Mouse (Mus musculus) erythroblast, embryonic 14.5 days (primary cell): ENCODE measurements around the gene Tex19.2.

ENCODE experiments used
- GATA1 ChIP-seq: IDR thresholded peaks from 2 replicates; pipeline ENCODE4 v1.6.1; 2012; ENCODE audit warnings: low read length, inconsistent platforms, mixed read lengths
- TAL1 ChIP-seq: IDR thresholded peaks from 3 replicates; pipeline ENCODE4 v1.6.1; 2012; ENCODE audit warnings: low read length, inconsistent platforms, mixed read lengths

DNA sequence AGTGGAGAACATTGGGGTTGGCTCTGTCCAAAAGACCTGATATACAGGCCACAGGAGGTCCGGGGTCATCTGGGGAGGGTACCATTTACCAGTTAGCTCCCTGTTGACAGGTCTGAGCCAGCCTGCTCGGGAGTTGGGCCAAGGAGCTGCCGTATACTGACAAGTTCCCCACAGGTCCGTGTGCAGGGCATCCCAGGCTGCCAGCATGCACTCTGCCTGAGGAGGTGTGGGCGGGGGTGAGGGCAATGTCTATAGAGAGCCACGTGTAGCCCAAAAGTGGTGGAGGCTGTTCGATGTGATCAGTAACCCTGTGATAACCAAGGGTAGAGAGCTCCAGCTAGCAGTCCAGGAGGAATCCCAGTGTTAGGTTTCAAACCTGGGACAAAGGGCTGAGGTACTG, 18.7 kb downstream of the Tex19.2 start:
- TF ChIP-seq TAL1 (no peak), GATA1 (no peak)
